Mouse (Mus musculus) bone marrow macrophage, adult 2 months (primary cell): Measurements from ENCODE around the gene Ap4e1.
"Not testable (repeated sequence)": the region's sequence is repeated elsewhere in the genome, so short reads cannot be mapped to it uniquely, and the experiment has no call there.

ENCODE experiments used
- CTCF ChIP-seq: IDR thresholded peaks from 2 replicates; pipeline ENCODE4 v1.5.1; 2012; ENCODE audit warnings: low read depth, mild to moderate bottlenecking, low read length, moderate library complexity
- POLR2A ChIP-seq: IDR thresholded peaks from 2 replicates; pipeline ENCODE4 v1.6.1; 2012; ENCODE audit warnings: mild to moderate bottlenecking, low read depth, low read length, borderline replicate concordance

DNA sequence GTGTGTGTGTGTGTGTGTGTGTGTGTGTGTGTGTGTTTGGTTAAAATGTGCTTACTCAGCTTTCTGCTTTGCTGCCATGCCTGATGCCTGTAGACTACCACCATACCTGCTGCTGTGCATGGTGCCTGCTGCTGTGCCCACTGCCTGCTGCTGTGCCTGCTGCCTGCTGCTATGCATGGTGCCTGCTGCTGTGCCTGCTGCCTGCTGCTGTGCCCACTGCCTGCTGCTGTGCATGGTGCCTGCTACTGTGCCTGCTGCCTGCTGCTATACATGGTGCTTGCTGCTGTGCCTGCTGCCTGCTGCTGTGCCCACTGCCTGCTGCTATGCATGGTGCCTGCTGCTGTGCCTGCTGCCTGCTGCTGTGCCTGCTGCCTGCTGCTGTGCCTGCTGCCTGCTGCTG lies 81.6 kb downstream of the Ap4e1 start:
- TF ChIP-seq CTCF, POLR2A: not testable (repeated sequence)
